In the genomic region with DNA sequence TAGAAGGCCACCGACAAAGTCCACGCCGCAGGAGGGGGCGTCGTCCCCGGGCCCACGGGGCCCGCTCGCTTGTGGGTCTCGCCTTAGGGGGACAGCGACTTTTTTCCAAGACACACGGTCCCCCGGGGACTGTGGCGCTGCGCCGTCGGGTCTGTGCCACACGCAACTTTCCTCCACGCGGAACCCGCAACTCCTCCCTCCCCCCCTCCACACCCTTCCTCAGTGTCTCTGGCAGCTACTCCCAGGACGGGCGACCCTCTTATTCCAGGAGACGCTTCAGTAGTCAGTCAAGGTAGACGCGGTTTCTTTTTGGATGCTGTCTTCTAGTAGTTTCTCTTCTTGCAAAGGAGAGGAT, we compare ENCODE assay signal across 8 mouse cellular contexts. TPM values are rescaled to one million over a fixed set of nuclear protein-coding genes. Genes with fewer than 3 reads are reported as not detected.
A peak's percentile ranks its signal among the peaks of the same experiment; 100 is the strongest.
DNase-seq lines count a peak whose midpoint lies in the region; ATAC-seq and TF ChIP-seq lines count a peak whose summit lies in the region.

No protein-coding gene starts in this region.

- under 1% methylated on average over 26 of the region's 26 CpGs for WGBS in heart, embryonic 12.5 days
- WGBS in embryonic facial prominence, embryonic 15.5 days, result 0% methylated on average over 26 of the region's 26 CpGs

- no peaks in the 10 kb centered on the region for H3K36me3 ChIP-seq in heart, embryonic 12.5 days
- peaks cover 5% of the 10 kb centered on the region for H3K36me3 ChIP-seq in C2C12 (ENCODE audit: control insufficient read depth, insufficient read depth)
- no peaks in the 10 kb centered on the region for H3K36me3 ChIP-seq in embryonic facial prominence, embryonic 15.5 days

- peak overlapping the region; percentile 79 for H3ac ChIP-seq in C2C12 (ENCODE audit: control insufficient read depth, insufficient read length, low read depth)

- 0 out of 2 replicates have a peak, but pooled peaks cover 2% of the 10 kb centered on the region for H3K4me1 ChIP-seq in heart, embryonic 12.5 days (replicated peaks)
- peaks cover 23% of the 10 kb centered on the region; the same call in 1 of the 2 replicates for H3K4me1 ChIP-seq in embryonic facial prominence, embryonic 15.5 days

- ATAC-seq in heart, embryonic 12.5 days (ENCODE audit: insufficient number of reproducible peaks, low FRiP score), result 0 out of 2 replicates have a peak, but pooled peaks have one; percentile 3
- no peak for ATAC-seq in embryonic facial prominence, embryonic 15.5 days (ENCODE audit: insufficient number of reproducible peaks, low FRiP score, low TSS enrichment, low read depth)
- 0 out of 2 replicates have a peak, but pooled peaks have one; percentile 0 for ATAC-seq in monocyte, adult 5-6 weeks (replicated peaks; ENCODE audit: insufficient number of reproducible peaks, low FRiP score, low TSS enrichment, poor library complexity, severe bottlenecking)

- no peaks in the 10 kb centered on the region for H3K27me3 ChIP-seq in heart, embryonic 12.5 days (replicated peaks)
- no peaks in the 10 kb centered on the region for H3K27me3 ChIP-seq in C2C12 (ENCODE audit: control insufficient read depth, insufficient read depth, insufficient read length)
- no peaks in the 10 kb centered on the region for H3K27me3 ChIP-seq in embryonic facial prominence, embryonic 15.5 days

- no peaks in the 10 kb centered on the region for H3K9me3 ChIP-seq in heart, embryonic 12.5 days (replicated peaks)
- H3K9me3 ChIP-seq in embryonic facial prominence, embryonic 15.5 days (replicated peaks), result no peaks in the 10 kb centered on the region

- peaks cover 53% of the 10 kb centered on the region for H3K79me2 ChIP-seq in C2C12 (ENCODE audit: control insufficient read depth, insufficient read depth)

- peak overlapping the region; percentile 75 for H3K4me2 ChIP-seq in heart, embryonic 12.5 days
- peak overlapping the region; percentile 83 for H3K4me2 ChIP-seq in embryonic facial prominence, embryonic 15.5 days (replicated peaks)

- H3K27ac ChIP-seq in heart, embryonic 12.5 days (ENCODE audit: poor library complexity, severe bottlenecking), result peak overlapping the region; percentile 18
- peak overlapping the region; percentile 68 for H3K27ac ChIP-seq in embryonic facial prominence, embryonic 15.5 days (replicated peaks)

- TF ChIP-seq CTCF in C2C12 (IDR thresholded peaks at IDR 0.05; ENCODE audit: control insufficient read depth, insufficient read depth, insufficient read length), result no peak

- H3K79me3 ChIP-seq in C2C12 (ENCODE audit: low read depth), result peaks cover 52% of the 10 kb centered on the region

- H3K9ac ChIP-seq in heart, embryonic 12.5 days, result peak overlapping the region; percentile 74
- H3K9ac ChIP-seq in embryonic facial prominence, embryonic 15.5 days, result peak overlapping the region; percentile 41

- no peak for DNase-seq in heart, postnatal 36 days
- DNase-seq in kidney, postnatal 10 days, result peak; percentile 34
- no peak for DNase-seq in c-Kit-positive CD71-positive TER-119-positive erythroid progenitor cells, embryonic 14.5 days (ENCODE audit: low spot score)
- DNase-seq in frontal cortex, postnatal 25 days (ENCODE audit: low spot score in 2 of 2), result no peak

- peak overlapping the region; percentile 68 for H3K4me3 ChIP-seq in heart, embryonic 12.5 days
- H3K4me3 ChIP-seq in C2C12 (ENCODE audit: insufficient read depth, poor library complexity, severe bottlenecking), result peak overlapping the region; percentile 86
- peak overlapping the region; percentile 70 for H3K4me3 ChIP-seq in embryonic facial prominence, embryonic 15.5 days (replicated peaks)

- intact Hi-C loops in heart, postnatal 36 days (cut with DNase I), result loop anchor here (2.0 kb wide), 1 partner anchor 142 kb away; no protein-coding TSS in a partner anchor

TF ChIP-seq in C2C12, 6 proteins besides CTCF, POLR2A, EP300 and RAD21:
- TF ChIP-seq MAX (IDR thresholded peaks at IDR 0.05) (no peak), MYOD1 (IDR thresholded peaks at IDR 0.05; ENCODE audit: control insufficient read depth, insufficient read length, low read depth) (no peak), CEBPB (IDR thresholded peaks at IDR 0.05; ENCODE audit: low read depth) (no peak), USF1 (IDR thresholded peaks at IDR 0.05; ENCODE audit: low read depth) (no peak), MYOG (IDR thresholded peaks at IDR 0.05; ENCODE audit: control insufficient read depth, extremely low read depth, insufficient read length) (no peak), FOSL1 (IDR thresholded peaks at IDR 0.05; ENCODE audit: insufficient read depth, low read length, poor library complexity, severe bottlenecking) (no peak)

RNA-seq across cellular contexts. Expression of a gene that starts 1.4 kb away (rescaled TPM):
- 13.8 and 15.3 TPM in 2 replicates for polyA plus RNA-seq in heart, embryonic 12.5 days (2016; fragmentation: Nextera tagmentation; extraction: Ambion mirVana)
- total RNA-seq in heart, postnatal 36 days (2021), result 1 to 10 TPM; 2.6 to 3.4 TPM
- polyA plus RNA-seq in C2C12 (2012; fragmentation: generic; extraction: Trizol), result 27.7 TPM
- 27.5 and 36.4 TPM in 2 replicates for polyA plus RNA-seq in embryonic facial prominence, embryonic 15.5 days (2015; fragmentation: Nextera tagmentation; extraction: Ambion mirVana)
- 77.2 to 82.4 TPM (median 80.4 TPM) in 3 replicates for total RNA-seq in monocyte, adult 5-6 weeks (2017)
